Mouse (Mus musculus) C2C12 (cell line): ENCODE data around the gene Cstf1.

Experiments
- CEBPB ChIP-seq: IDR thresholded peaks from one replicate; pipeline ENCODE4 v1.6.1; 2011; ENCODE audit warnings: low read depth, mild to moderate bottlenecking, control low read depth, moderate library complexity
- CTCF ChIP-seq: IDR thresholded peaks from one replicate; pipeline ENCODE4 v1.5.1; 2011; ENCODE audit not compliant: control insufficient read depth, insufficient read depth, insufficient read length
- FOSL1 ChIP-seq: IDR thresholded peaks from one replicate; pipeline ENCODE4 v1.8.0; 2011; ENCODE audit warnings: mild to moderate bottlenecking, low read length; ENCODE audit not compliant: poor library complexity, insufficient read depth, severe bottlenecking
- MAX ChIP-seq: IDR thresholded peaks from one replicate; pipeline ENCODE4 v1.6.1; 2011; ENCODE audit warnings: mild to moderate bottlenecking, control low read depth
- MYOD1 ChIP-seq: IDR thresholded peaks from one replicate; pipeline ENCODE4 v1.6.1; 2011; ENCODE audit warnings: low read depth; ENCODE audit not compliant: control insufficient read depth, insufficient read length
- USF1 ChIP-seq: IDR thresholded peaks from one replicate; pipeline ENCODE4 v1.6.1; 2011; ENCODE audit warnings: low read depth, mild to moderate bottlenecking, control low read depth, moderate library complexity

DNA sequence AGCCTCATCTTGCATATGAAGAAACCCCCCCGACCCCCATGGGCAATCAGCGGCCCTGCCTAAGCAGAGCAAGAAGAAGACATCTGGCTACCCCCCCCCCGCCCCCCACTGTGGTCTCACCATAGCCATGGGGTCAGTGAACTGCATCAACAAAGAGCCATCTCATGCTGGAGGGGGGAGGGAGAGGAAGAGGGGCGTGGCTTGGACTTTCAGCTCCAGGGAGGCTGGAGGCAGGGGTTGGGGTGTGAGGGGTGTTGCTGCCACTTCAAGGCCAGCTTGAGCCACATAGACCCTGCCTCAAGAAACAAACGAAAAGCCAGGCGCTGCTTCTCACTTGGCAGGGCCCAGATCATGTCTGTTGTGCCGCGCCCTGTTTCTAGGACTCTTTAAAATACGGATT, 25.5 kb downstream of the Cstf1 start:
- TF ChIP-seq CTCF = no peak
- TF ChIP-seq MAX = no peak
- no peak for TF ChIP-seq FOSL1
- TF ChIP-seq CEBPB = no peak
- no peak for TF ChIP-seq USF1
- no peak for TF ChIP-seq MYOD1
